Mouse (Mus musculus) ES-E14 (cell line): ENCODE measurements around the gene Lamb3.

ENCODE experiments used
- CHD2 ChIP-seq: IDR thresholded peaks from 2 replicates; pipeline ENCODE4 v1.6.1; 2014; ENCODE audit warnings: mild to moderate bottlenecking, low read depth, low read length, inconsistent platforms
- HCFC1 ChIP-seq: IDR thresholded peaks from 2 replicates; pipeline ENCODE4 v1.6.1; 2012; ENCODE audit warnings: low read length, inconsistent platforms, borderline replicate concordance; ENCODE audit not compliant: insufficient read depth
- ZC3H11A ChIP-seq: IDR thresholded peaks from 2 replicates; pipeline ENCODE4 v1.6.1; 2012; ENCODE audit warnings: low read depth, mild to moderate bottlenecking, inconsistent platforms, low read length, borderline replicate concordance

DNA sequence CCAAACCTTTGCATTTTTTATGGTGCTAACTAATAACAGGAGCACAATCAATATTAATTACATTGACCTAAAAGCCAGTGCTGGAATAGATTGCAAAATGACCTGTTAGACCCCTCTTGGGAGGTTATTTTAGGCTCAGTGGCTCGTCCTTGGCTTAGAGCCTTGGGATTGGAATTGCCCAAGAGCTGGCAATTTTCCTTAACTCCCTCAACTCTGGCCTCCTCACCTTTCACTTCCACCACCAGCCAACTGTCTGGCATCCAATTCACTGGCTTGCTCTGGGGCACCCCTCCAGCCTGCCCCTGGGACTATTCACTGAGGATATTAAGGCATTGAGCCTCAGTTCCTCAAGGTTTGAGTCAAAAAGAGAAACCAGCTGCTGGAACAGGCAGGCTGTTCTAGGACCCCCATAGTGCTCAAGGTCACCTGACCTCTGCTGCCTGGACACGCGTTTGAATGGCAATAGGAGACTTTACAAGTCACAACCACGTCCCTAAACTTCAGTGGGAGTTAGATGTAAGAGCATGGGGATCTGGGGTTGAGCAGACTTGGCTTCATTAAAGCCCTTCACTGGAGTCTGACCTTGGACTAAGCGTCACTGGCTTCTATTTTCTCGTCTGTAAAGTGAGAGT, 71.0 kb downstream of the Lamb3 start:
- TF ChIP-seq HCFC1, result no peak
- no peak for TF ChIP-seq ZC3H11A
- TF ChIP-seq CHD2, result no peak
